In genomic region chr8:120526577-120526976, GRCm38 (mm10) we compare ENCODE assay signal across 13 mouse cellular contexts.
DNase-seq lines count a peak whose midpoint lies in the region; ATAC-seq lines count a peak whose summit lies in the region.
"Had no signal": no experiment of that assay in that cellular context is flagged by ENCODE, and none has a peak within 500 bp of the region (broad histone marks: within the 10 kb centered on the region; RNA-seq: fewer than 3 reads in every experiment).

No protein-coding gene starts in this region.

- WGBS in heart, embryonic 15.5 days: 36% methylated on average over 4 of the region's 4 CpGs
- 41% methylated on average over 4 of the region's 4 CpGs for WGBS in midbrain, embryonic 10.5 days
- WGBS in midbrain, embryonic 14.5 days: 36% methylated on average over 4 of the region's 4 CpGs
- WGBS in forebrain, embryonic 15.5 days: 41% methylated on average over 4 of the region's 4 CpGs
- WGBS in hindbrain, embryonic 13.5 days: 24% methylated on average over 4 of the region's 4 CpGs

- H3K27ac ChIP-seq in heart, embryonic 15.5 days: peak overlapping the region; percentile 87
- H3K27ac ChIP-seq in midbrain, embryonic 10.5 days (replicated peaks): peak overlapping the region; percentile 50; the same call in 1 of the 2 replicates
- no peak overlapping the region for H3K27ac ChIP-seq in midbrain, embryonic 14.5 days (replicated peaks; ENCODE audit: low read depth, low read length)
- peak overlapping the region; percentile 2 for H3K27ac ChIP-seq in forebrain, embryonic 15.5 days (replicated peaks)
- H3K27ac ChIP-seq in hindbrain, embryonic 13.5 days: peak overlapping the region; percentile 6; the same call in 1 of the 2 replicates
- H3K27ac ChIP-seq: liver, embryonic 14.5 days had no signal

- no peak overlapping the region for H3K4me2 ChIP-seq in heart, embryonic 15.5 days
- no peak overlapping the region for H3K4me2 ChIP-seq in midbrain, embryonic 14.5 days (ENCODE audit: low read length)
- H3K4me2 ChIP-seq in forebrain, embryonic 15.5 days (replicated peaks): no peak overlapping the region
- no peak overlapping the region for H3K4me2 ChIP-seq in hindbrain, embryonic 13.5 days

- no peak overlapping the region for H3K9ac ChIP-seq in heart, embryonic 15.5 days
- H3K9ac ChIP-seq in midbrain, embryonic 14.5 days (replicated peaks; ENCODE audit: low read length): no peak overlapping the region; the same call in 1 of the 2 replicates
- H3K9ac ChIP-seq in forebrain, embryonic 15.5 days (replicated peaks): no peak overlapping the region
- 0 out of 2 replicates have a peak overlapping the region, but pooled peaks have one; percentile 26 for H3K9ac ChIP-seq in hindbrain, embryonic 13.5 days
- H3K9ac ChIP-seq: liver, embryonic 14.5 days had no signal

- H3K27me3 ChIP-seq in heart, embryonic 15.5 days: no peaks in the 10 kb centered on the region
- peaks cover 91% of the 10 kb centered on the region for H3K27me3 ChIP-seq in midbrain, embryonic 10.5 days (ENCODE audit: low read depth, poor library complexity, severe bottlenecking)
- H3K27me3 ChIP-seq in midbrain, embryonic 14.5 days (ENCODE audit: control insufficient read depth, insufficient read depth, low read length): no peaks in the 10 kb centered on the region
- H3K27me3 ChIP-seq in forebrain, embryonic 15.5 days: no peaks in the 10 kb centered on the region
- H3K27me3 ChIP-seq in hindbrain, embryonic 13.5 days: no peaks in the 10 kb centered on the region

- no peak for DNase-seq in heart, adult 9 months (ENCODE audit: low spot score in 2 of 2)
- no peak for DNase-seq in midbrain, embryonic 10.5 days (ENCODE audit: low spot score)
- no peak for DNase-seq in midbrain, embryonic 14.5 days
- DNase-seq in cerebellum, adult 9-10 months: no peak
- DNase-seq: cerebellum, adult 18-20 months; kidney, adult 18-20 months; kidney, postnatal 25 days; right cerebral cortex, postnatal 4 days; thymus, postnatal 14 days had no signal

- ATAC-seq in heart, embryonic 15.5 days (replicated peaks; ENCODE audit: insufficient number of reproducible peaks, insufficient read depth, low FRiP score, low read depth): no peak
- ATAC-seq in midbrain, embryonic 14.5 days (ENCODE audit: low FRiP score, low TSS enrichment): no peak
- no peak for ATAC-seq in forebrain, embryonic 15.5 days (replicated peaks)
- no peak for ATAC-seq in hindbrain, embryonic 13.5 days (ENCODE audit: low FRiP score)

- peaks cover 76% of the 10 kb centered on the region for H3K4me1 ChIP-seq in heart, embryonic 15.5 days (replicated peaks)
- peaks cover 94% of the 10 kb centered on the region for H3K4me1 ChIP-seq in midbrain, embryonic 10.5 days
- peaks cover 62% of the 10 kb centered on the region for H3K4me1 ChIP-seq in midbrain, embryonic 14.5 days (ENCODE audit: control insufficient read depth, insufficient read depth, low read length)
- H3K4me1 ChIP-seq in forebrain, embryonic 15.5 days: peaks cover 88% of the 10 kb centered on the region
- H3K4me1 ChIP-seq in hindbrain, embryonic 13.5 days (replicated peaks): peaks cover 83% of the 10 kb centered on the region

- H3K4me3 ChIP-seq in heart, embryonic 15.5 days: no peak overlapping the region
- no peak overlapping the region for H3K4me3 ChIP-seq in midbrain, embryonic 10.5 days
- no peak overlapping the region for H3K4me3 ChIP-seq in midbrain, embryonic 14.5 days (replicated peaks; ENCODE audit: low read depth, low read length)
- H3K4me3 ChIP-seq in forebrain, embryonic 15.5 days: no peak overlapping the region
- H3K4me3 ChIP-seq in hindbrain, embryonic 13.5 days: no peak overlapping the region

- H3K36me3 ChIP-seq in heart, embryonic 15.5 days: no peaks in the 10 kb centered on the region
- no peaks in the 10 kb centered on the region for H3K36me3 ChIP-seq in midbrain, embryonic 10.5 days
- H3K36me3 ChIP-seq in midbrain, embryonic 14.5 days (ENCODE audit: control insufficient read depth, insufficient read depth, low read length): no peaks in the 10 kb centered on the region
- H3K36me3 ChIP-seq in forebrain, embryonic 15.5 days: no peaks in the 10 kb centered on the region
- H3K36me3 ChIP-seq in hindbrain, embryonic 13.5 days: no peaks in the 10 kb centered on the region

- H3K9me3 ChIP-seq in heart, embryonic 15.5 days (replicated peaks): no peaks in the 10 kb centered on the region
- H3K9me3 ChIP-seq in midbrain, embryonic 10.5 days (replicated peaks): no peaks in the 10 kb centered on the region
- H3K9me3 ChIP-seq in midbrain, embryonic 14.5 days (ENCODE audit: control insufficient read depth, low read length): no peaks in the 10 kb centered on the region
- H3K9me3 ChIP-seq in forebrain, embryonic 15.5 days: no peaks in the 10 kb centered on the region
- no peaks in the 10 kb centered on the region for H3K9me3 ChIP-seq in hindbrain, embryonic 13.5 days
